11 mouse cellular contexts compared by ENCODE assay signal in the genomic region with DNA sequence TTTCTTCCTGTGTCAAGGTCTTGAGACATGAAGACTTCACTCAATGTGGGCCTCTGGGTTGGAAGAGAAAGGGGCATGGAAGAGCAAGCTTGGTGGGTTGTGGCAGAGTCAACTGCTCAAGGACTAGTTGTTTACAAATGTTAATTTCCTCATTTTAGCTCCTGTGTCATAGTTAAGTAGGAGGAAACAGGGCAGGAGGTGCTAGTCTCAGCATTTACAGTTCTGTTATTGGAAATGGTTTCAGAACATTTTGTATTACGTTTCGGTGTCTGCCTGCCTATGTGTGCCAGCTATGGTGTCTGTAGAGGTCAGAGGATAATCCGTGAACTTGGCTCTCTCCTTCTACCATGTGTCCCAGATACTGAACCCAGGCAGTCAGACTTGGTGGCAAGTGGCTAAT. TPM values are rescaled to one million over a fixed set of nuclear protein-coding genes. Genes with fewer than 3 reads are reported as not detected.
DNase-seq lines count a peak whose midpoint lies in the region; ATAC-seq and TF ChIP-seq lines count a peak whose summit lies in the region.
"Had no signal": no experiment of that assay in that cellular context is flagged by ENCODE, and none has a peak within 500 bp of the region (broad histone marks: within the 10 kb centered on the region; RNA-seq: fewer than 3 reads in every experiment).

No protein-coding gene starts in this region.

- ATAC-seq in embryonic facial prominence, embryonic 12.5 days (ENCODE audit: insufficient number of reproducible peaks, insufficient read depth, low FRiP score, low TSS enrichment) = no peak
- no peak for ATAC-seq in lung, embryonic 15.5 days (ENCODE audit: borderline replicate concordance, extremely low read depth, low FRiP score, low TSS enrichment)
- no peak for ATAC-seq in hindbrain, postnatal 0 days
- peak; percentile 62 for ATAC-seq in neutrophil, adult 5-6 weeks (ENCODE audit: extremely low read depth, insufficient number of reproducible peaks, low FRiP score, poor library complexity, severe bottlenecking)

- TF ChIP-seq CTCF in hindbrain, postnatal 0 days (IDR thresholded peaks at IDR 0.05; ENCODE audit: low read depth) = no peak

- peaks cover 10% of the 10 kb centered on the region for H3K36me3 ChIP-seq in embryonic facial prominence, embryonic 12.5 days
- peaks cover 37% of the 10 kb centered on the region for H3K36me3 ChIP-seq in embryonic facial prominence, embryonic 10.5 days (replicated peaks)
- H3K36me3 ChIP-seq in lung, embryonic 15.5 days = 0 out of 2 replicates have a peak, but pooled peaks cover 4% of the 10 kb centered on the region
- H3K36me3 ChIP-seq in hindbrain, postnatal 0 days (ENCODE audit: insufficient read depth, low read length) = no peaks in the 10 kb centered on the region

- H3K9me3 ChIP-seq in embryonic facial prominence, embryonic 12.5 days = no peaks in the 10 kb centered on the region
- no peaks in the 10 kb centered on the region for H3K9me3 ChIP-seq in embryonic facial prominence, embryonic 10.5 days
- H3K9me3 ChIP-seq in lung, embryonic 15.5 days = no peaks in the 10 kb centered on the region
- H3K9me3 ChIP-seq in hindbrain, postnatal 0 days (ENCODE audit: low read length) = no peaks in the 10 kb centered on the region

- no peak overlapping the region for H3K4me3 ChIP-seq in embryonic facial prominence, embryonic 12.5 days
- no peak overlapping the region for H3K4me3 ChIP-seq in embryonic facial prominence, embryonic 10.5 days
- H3K4me3 ChIP-seq in lung, embryonic 15.5 days = no peak overlapping the region
- no peak overlapping the region for H3K4me3 ChIP-seq in hindbrain, postnatal 0 days (ENCODE audit: low read length)

- WGBS in embryonic facial prominence, embryonic 12.5 days = 85% methylated on average over 3 of the region's 3 CpGs
- 89% methylated on average over 3 of the region's 3 CpGs for WGBS in embryonic facial prominence, embryonic 10.5 days
- 77% methylated on average over 3 of the region's 3 CpGs for WGBS in lung, embryonic 15.5 days
- 58% methylated on average over 3 of the region's 3 CpGs for WGBS in hindbrain, postnatal 0 days

- H3K4me1 ChIP-seq in embryonic facial prominence, embryonic 12.5 days = peaks cover 17% of the 10 kb centered on the region
- peaks cover 10% of the 10 kb centered on the region for H3K4me1 ChIP-seq in embryonic facial prominence, embryonic 10.5 days
- peaks cover 60% of the 10 kb centered on the region for H3K4me1 ChIP-seq in lung, embryonic 15.5 days
- H3K4me1 ChIP-seq in hindbrain, postnatal 0 days (ENCODE audit: insufficient read depth, low read length) = peaks cover 10% of the 10 kb centered on the region; the same call in 1 of the 2 replicates

- no peak overlapping the region for H3K4me2 ChIP-seq in embryonic facial prominence, embryonic 12.5 days (replicated peaks)
- H3K4me2 ChIP-seq in lung, embryonic 15.5 days = no peak overlapping the region
- H3K4me2 ChIP-seq in hindbrain, postnatal 0 days (ENCODE audit: low read depth, low read length) = no peak overlapping the region

- H3K27ac ChIP-seq in embryonic facial prominence, embryonic 12.5 days = 0 out of 2 replicates have a peak overlapping the region, but pooled peaks have one; percentile 38
- no peak overlapping the region for H3K27ac ChIP-seq in embryonic facial prominence, embryonic 10.5 days (replicated peaks)
- H3K27ac ChIP-seq in lung, embryonic 15.5 days = peak overlapping the region; percentile 25
- peak overlapping the region; percentile 29; the same call in 1 of the 2 replicates for H3K27ac ChIP-seq in hindbrain, postnatal 0 days

- no peak for DNase-seq in embryonic facial prominence, embryonic 10.5 days (ENCODE audit: low spot score)
- DNase-seq in lung, postnatal 36 days = no peak
- DNase-seq in hindbrain, postnatal 0 days (ENCODE audit: low spot score) = no peak
- no peak for DNase-seq in cerebellum, adult 11-12 months
- no peak for DNase-seq in ovary, postnatal 10 days (ENCODE audit: low spot score)
- DNase-seq: cerebellum, adult 8-10 months; layer of hippocampus, adult 9-11 months had no signal

- H3K27me3 ChIP-seq in embryonic facial prominence, embryonic 12.5 days = no peaks in the 10 kb centered on the region
- no peaks in the 10 kb centered on the region for H3K27me3 ChIP-seq in embryonic facial prominence, embryonic 10.5 days (replicated peaks; ENCODE audit: low read depth, poor library complexity, severe bottlenecking)
- no peaks in the 10 kb centered on the region for H3K27me3 ChIP-seq in lung, embryonic 15.5 days
- H3K27me3 ChIP-seq in hindbrain, postnatal 0 days (ENCODE audit: insufficient read depth, low read length) = no peaks in the 10 kb centered on the region
- H3K27me3 ChIP-seq: Patski had no signal

- no peak overlapping the region for H3K9ac ChIP-seq in embryonic facial prominence, embryonic 12.5 days
- no peak overlapping the region for H3K9ac ChIP-seq in lung, embryonic 15.5 days
- H3K9ac ChIP-seq in hindbrain, postnatal 0 days (replicated peaks; ENCODE audit: low read length) = no peak overlapping the region

RNA-seq across cellular contexts. Expression of a gene that starts 26.3 kb away (rescaled TPM):
- polyA plus RNA-seq in embryonic facial prominence, embryonic 12.5 days (2016; fragmentation: Nextera tagmentation; extraction: Ambion mirVana) = 20.7 and 21.2 TPM in 2 replicates
- polyA plus RNA-seq in embryonic facial prominence, embryonic 10.5 days (2016; fragmentation: Nextera tagmentation; extraction: Ambion mirVana) = 12.5 and 13.4 TPM in 2 replicates
- polyA plus RNA-seq in lung, embryonic 15.5 days (2015; fragmentation: Nextera tagmentation; extraction: Ambion mirVana) = 18.2 and 18.5 TPM in 2 replicates
- total RNA-seq in hindbrain, postnatal 0 days (2014; rRNA removed) = 32.9 and 35.5 TPM in 2 replicates
- 7.9 and 8.4 TPM in 2 replicates for polyA plus RNA-seq in hindbrain, postnatal 0 days (2015; fragmentation: Nextera tagmentation; extraction: Ambion mirVana)
- total RNA-seq in neutrophil, adult 5-6 weeks (2017) = 120 and 122 TPM in 2 replicates

RNA-seq across cellular contexts. Expression of a gene that starts 56.2 kb away (rescaled TPM):
- 93.2 and 94.7 TPM in 2 replicates for polyA plus RNA-seq in embryonic facial prominence, embryonic 12.5 days (2016; fragmentation: Nextera tagmentation; extraction: Ambion mirVana)
- polyA plus RNA-seq in embryonic facial prominence, embryonic 10.5 days (2016; fragmentation: Nextera tagmentation; extraction: Ambion mirVana) = 83.2 and 85.8 TPM in 2 replicates
- 101 and 105 TPM in 2 replicates for polyA plus RNA-seq in lung, embryonic 15.5 days (2015; fragmentation: Nextera tagmentation; extraction: Ambion mirVana)
- total RNA-seq in hindbrain, postnatal 0 days (2014; rRNA removed) = 30.4 and 32.4 TPM in 2 replicates
- 115 and 131 TPM in 2 replicates for polyA plus RNA-seq in hindbrain, postnatal 0 days (2015; fragmentation: Nextera tagmentation; extraction: Ambion mirVana)
- total RNA-seq in neutrophil, adult 5-6 weeks (2017) = 44.6 and 48.3 TPM in 2 replicates
